Mouse (Mus musculus): ENCODE data around the gene Nrp2. TPM values are rescaled to one million over a fixed set of nuclear protein-coding genes. Genes with fewer than 3 reads are reported as not detected.

Gene Nrp2
- not detected in 2 replicates for polyA plus RNA-seq (2012)

GRCm38 (mm10) chr1:62703158-62704116 is at the start of gene Nrp2:
Nrp2 (plus strand) TSS chr1:62703285.
- no peak for TF ChIP-seq GATA1 (IDR thresholded peaks at IDR 0.05; ENCODE audit: low read length)

- TF ChIP-seq GATA1 (IDR thresholded peaks at IDR 0.05; ENCODE audit: low read length) = no peak
Observed at GRCm38 (mm10) chr1:62654436-62654835, 48.6 kb upstream of the Nrp2 start.

GRCm38 (mm10) chr1:62664960-62665645 is 38.0 kb upstream of the Nrp2 start:
- TF ChIP-seq GATA1 (IDR thresholded peaks at IDR 0.05; ENCODE audit: low read length) = no peak

GRCm38 (mm10) chr1:62665771-62666730 is 37.0 kb upstream of the Nrp2 start:
- TF ChIP-seq GATA1 (IDR thresholded peaks at IDR 0.05; ENCODE audit: low read length) = no peak

GRCm38 (mm10) chr1:62666780-62667179 is 36.3 kb upstream of the Nrp2 start:
- no peak for TF ChIP-seq GATA1 (IDR thresholded peaks at IDR 0.05; ENCODE audit: low read length)

- no peak for TF ChIP-seq GATA1 (IDR thresholded peaks at IDR 0.05; ENCODE audit: low read length)
Observed at GRCm38 (mm10) chr1:62678611-62679344, 24.3 kb upstream of the Nrp2 start.

- TF ChIP-seq GATA1 (IDR thresholded peaks at IDR 0.05; ENCODE audit: low read length) = no peak
Observed at GRCm38 (mm10) chr1:62679466-62679865, 23.6 kb upstream of the Nrp2 start.

GRCm38 (mm10) chr1:62682456-62683385 is 20.4 kb upstream of the Nrp2 start:
- no peak for TF ChIP-seq GATA1 (IDR thresholded peaks at IDR 0.05; ENCODE audit: low read length)

GRCm38 (mm10) chr1:62683498-62683897 is 19.6 kb upstream of the Nrp2 start:
- no peak for TF ChIP-seq GATA1 (IDR thresholded peaks at IDR 0.05; ENCODE audit: low read length)

- TF ChIP-seq GATA1 (IDR thresholded peaks at IDR 0.05; ENCODE audit: low read length) = no peak
Observed at GRCm38 (mm10) chr1:62687511-62687910, 15.6 kb upstream of the Nrp2 start.

- no peak for TF ChIP-seq GATA1 (IDR thresholded peaks at IDR 0.05; ENCODE audit: low read length)
Observed at GRCm38 (mm10) chr1:62691175-62691574, 11.9 kb upstream of the Nrp2 start.

- peak; percentile 3 for TF ChIP-seq GATA1 (IDR thresholded peaks at IDR 0.05; ENCODE audit: low read length)
Observed at GRCm38 (mm10) chr1:62696312-62696982, 6.6 kb upstream of the Nrp2 start.

GRCm38 (mm10) chr1:62696983-62697341 is 6.1 kb upstream of the Nrp2 start:
- no peak for TF ChIP-seq GATA1 (IDR thresholded peaks at IDR 0.05; ENCODE audit: low read length)
